28 mouse cellular contexts compared by ENCODE assay signal in the genomic region with DNA sequence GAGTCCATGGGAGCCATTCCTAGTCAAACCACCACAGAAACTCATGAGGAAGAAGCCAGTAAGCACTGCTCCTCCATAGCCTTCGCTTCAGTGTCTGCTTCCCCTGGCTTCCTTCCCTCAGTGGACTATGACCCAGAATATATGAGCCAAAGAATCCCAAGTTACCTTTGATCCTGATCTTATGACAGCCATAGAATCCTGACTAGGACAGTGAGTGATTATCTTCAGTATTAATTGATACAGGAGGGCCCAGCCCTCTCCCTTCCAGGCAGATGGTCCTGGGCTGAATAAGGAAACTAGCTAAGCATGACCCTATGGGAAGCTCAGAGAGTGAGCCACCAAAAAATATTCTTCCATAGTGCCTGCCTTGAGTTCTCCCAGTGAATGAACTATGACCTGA. TPM values are rescaled to one million over a fixed set of nuclear protein-coding genes. Genes with fewer than 3 reads are reported as not detected.
"Had no signal": no experiment of that assay in that cellular context is flagged by ENCODE, and none has a peak within 500 bp of the region (broad histone marks: within the 10 kb centered on the region; RNA-seq: fewer than 3 reads in every experiment).

No protein-coding gene starts in this region.

- ATAC-seq: forebrain, postnatal 0 days; hindbrain, postnatal 0 days had no signal

- H3K9ac ChIP-seq: forebrain, postnatal 0 days; heart, embryonic 13.5 days; heart, embryonic 15.5 days; hindbrain, embryonic 13.5 days; hindbrain, embryonic 15.5 days; limb, embryonic 12.5 days; liver, embryonic 13.5 days; liver, embryonic 15.5 days had no signal

- H3K27me3 ChIP-seq: heart, embryonic 13.5 days; heart, embryonic 15.5 days; hindbrain, embryonic 13.5 days; hindbrain, embryonic 15.5 days; limb, embryonic 12.5 days; liver, embryonic 13.5 days; liver, embryonic 15.5 days had no signal

- H3K4me2 ChIP-seq: heart, embryonic 13.5 days; heart, embryonic 15.5 days; hindbrain, embryonic 13.5 days; hindbrain, embryonic 15.5 days; limb, embryonic 12.5 days; liver, embryonic 11.5 days; liver, embryonic 13.5 days; liver, embryonic 15.5 days had no signal

- H3K4me1 ChIP-seq: heart, embryonic 10.5 days; heart, embryonic 13.5 days; heart, embryonic 15.5 days; hindbrain, embryonic 13.5 days; hindbrain, embryonic 15.5 days; limb, embryonic 10.5 days; limb, embryonic 12.5 days; liver, embryonic 13.5 days; liver, embryonic 15.5 days had no signal

- DNase-seq: forebrain, postnatal 0 days; gastrocnemius, postnatal 14 days; gastrocnemius, postnatal 36 days; heart, adult 18-20 months; heart, postnatal 14 days; heart, postnatal 36 days; kidney, adult 18-20 months; kidney, adult 9 months; kidney, postnatal 14 days; kidney, postnatal 36 days; liver; liver, embryonic 13.5 days had no signal

- H3K4me3 ChIP-seq: heart, embryonic 10.5 days; heart, embryonic 13.5 days; heart, embryonic 15.5 days; hindbrain, embryonic 13.5 days; hindbrain, embryonic 15.5 days; left cerebral cortex, adult 2 months; limb, embryonic 10.5 days; limb, embryonic 12.5 days; liver, embryonic 13.5 days; liver, embryonic 15.5 days had no signal

- H3K9me3 ChIP-seq: heart, embryonic 10.5 days; heart, embryonic 13.5 days; heart, embryonic 15.5 days; hindbrain, embryonic 13.5 days; hindbrain, embryonic 15.5 days; limb, embryonic 10.5 days; limb, embryonic 12.5 days; liver, embryonic 13.5 days; liver, embryonic 15.5 days had no signal

- H3K27ac ChIP-seq: heart, embryonic 10.5 days; heart, embryonic 13.5 days; heart, embryonic 15.5 days; hindbrain, embryonic 13.5 days; hindbrain, embryonic 15.5 days; hindbrain, postnatal 0 days; kidney, postnatal 0 days; left cerebral cortex, adult 2 months; limb, embryonic 10.5 days; limb, embryonic 12.5 days; liver, embryonic 13.5 days; liver, embryonic 15.5 days had no signal

- H3K36me3 ChIP-seq: heart, embryonic 10.5 days; heart, embryonic 13.5 days; heart, embryonic 15.5 days; hindbrain, embryonic 13.5 days; hindbrain, embryonic 15.5 days; limb, embryonic 10.5 days; limb, embryonic 12.5 days; liver, embryonic 13.5 days; liver, embryonic 15.5 days had no signal

RNA-seq across cellular contexts. Expression of a gene that starts 2.8 kb away (rescaled TPM):
- polyA plus RNA-seq: forebrain, postnatal 0 days; heart, embryonic 10.5 days; heart, embryonic 13.5 days; heart, embryonic 15.5 days; heart, postnatal 0 days; hindbrain, embryonic 11.5 days; hindbrain, embryonic 13.5 days; hindbrain, embryonic 15.5 days; hindbrain, postnatal 0 days; kidney, postnatal 0 days; limb, embryonic 10.5 days; limb, embryonic 12.5 days; limb, embryonic 14.5 days; liver, embryonic 11.5 days; liver, embryonic 13.5 days; liver, embryonic 15.5 days had no signal

RNA-seq across cellular contexts. Expression of a gene that starts 11.9 kb away (rescaled TPM):
- polyA plus RNA-seq: forebrain, postnatal 0 days; hindbrain, embryonic 11.5 days; hindbrain, embryonic 15.5 days; hindbrain, postnatal 0 days had no signal

RNA-seq across cellular contexts. Expression of a gene that starts 28.8 kb away (rescaled TPM):
- polyA plus RNA-seq: forebrain, postnatal 0 days; heart, embryonic 10.5 days; heart, embryonic 13.5 days; heart, embryonic 15.5 days; heart, postnatal 0 days; hindbrain, embryonic 11.5 days; hindbrain, embryonic 13.5 days; hindbrain, embryonic 15.5 days; hindbrain, postnatal 0 days; intestine, embryonic 14.5 days; kidney, postnatal 0 days; limb, embryonic 10.5 days; limb, embryonic 12.5 days; limb, embryonic 14.5 days; liver, embryonic 11.5 days; liver, embryonic 13.5 days; liver, embryonic 15.5 days had no signal
